Mouse (Mus musculus) adipocyte (in vitro differentiated cells): ENCODE measurements around the gene Scap.

Experiments used
- DNase-seq: peaks from one replicate; pipeline ENCODE4 v3.0.0-alpha.2; 2016; ENCODE audit warnings: low spot score

Scap gene

GRCm38 (mm10) chr9:110333135-110333895, at the start of gene Scap:
Gene Scap, plus strand, starts transcription at chr9:110333288.
- DNase-seq = peak; percentile 95

GRCm38 (mm10) chr9:110284075-110284697, 48.9 kb upstream of the Scap start:
- no peak for DNase-seq

GRCm38 (mm10) chr9:110287321-110287924, 45.7 kb upstream of the Scap start:
- no peak for DNase-seq

GRCm38 (mm10) chr9:110293254-110293718, 39.8 kb upstream of the Scap start:
- DNase-seq = no peak

- no peak for DNase-seq
Observed at GRCm38 (mm10) chr9:110293873-110294415, 39.1 kb upstream of the Scap start.

GRCm38 (mm10) chr9:110294786-110295185, 38.3 kb upstream of the Scap start:
- no peak for DNase-seq

- peak; percentile 89 for DNase-seq
Observed at GRCm38 (mm10) chr9:110296867-110297627, 36.0 kb upstream of the Scap start.

GRCm38 (mm10) chr9:110304516-110304915, 28.6 kb upstream of the Scap start:
- DNase-seq = no peak

GRCm38 (mm10) chr9:110304969-110305651, 28.0 kb upstream of the Scap start, which contains the start of gene Elp6:
Gene Elp6, plus strand, starts transcription at chr9:110305173.
- DNase-seq = peak; percentile 92

GRCm38 (mm10) chr9:110306371-110306770, 26.7 kb upstream of the Scap start:
- DNase-seq = no peak

- DNase-seq = no peak
Observed at GRCm38 (mm10) chr9:110314706-110315105, 18.4 kb upstream of the Scap start.

- no peak for DNase-seq
Observed at GRCm38 (mm10) chr9:110315410-110315809, 17.7 kb upstream of the Scap start.

- DNase-seq = peak; percentile 49
Observed at GRCm38 (mm10) chr9:110315904-110316303, 17.2 kb upstream of the Scap start.

- DNase-seq = peak; percentile 55
Observed at GRCm38 (mm10) chr9:110316503-110316902, 16.6 kb upstream of the Scap start.

- DNase-seq = no peak
Observed at GRCm38 (mm10) chr9:110320769-110321168, 12.3 kb upstream of the Scap start.

- DNase-seq = no peak
Observed at GRCm38 (mm10) chr9:110322972-110323371, 10.1 kb upstream of the Scap start.

- DNase-seq = no peak
Observed at GRCm38 (mm10) chr9:110324181-110324580, 8.9 kb upstream of the Scap start.

- DNase-seq = no peak
Observed at GRCm38 (mm10) chr9:110328178-110328577, 4.9 kb upstream of the Scap start.

- no peak for DNase-seq
Observed at GRCm38 (mm10) chr9:110328946-110329630, 4.0 kb upstream of the Scap start.

- DNase-seq = no peak
Observed at GRCm38 (mm10) chr9:110329655-110330054, 3.4 kb upstream of the Scap start.

GRCm38 (mm10) chr9:110330341-110330740, 2.7 kb upstream of the Scap start:
- no peak for DNase-seq
